Mouse (Mus musculus): ENCODE results near the gene Mboat2. TPM values are rescaled to one million over a fixed set of nuclear protein-coding genes. Genes with fewer than 3 reads are reported as not detected.
A peak's percentile ranks its signal among the peaks of the same experiment; 100 is the strongest.

Mboat2 gene
- polyA plus RNA-seq, 1 experiment from 2014 or later = 16.0 TPM

- DNase-seq (ENCODE audit: low spot score) = no peak
These were observed 93.3 kb downstream of the Mboat2 start for GRCm38 (mm10) chr12:24924003-24924402.

GRCm38 (mm10) chr12:24925276-24925675 is 94.6 kb downstream of the Mboat2 start:
- H3K4me1 ChIP-seq (replicated peaks; ENCODE audit: control insufficient read depth, insufficient read depth, low read length) = peaks cover 3% of the 10 kb centered on the region; the same call in 1 of the 2 replicates
- ATAC-seq (replicated peaks; ENCODE audit: low FRiP score) = no peak
- H3K4me2 ChIP-seq = no peak overlapping the region
- H3K4me3 ChIP-seq (ENCODE audit: low read depth, low read length) = no peak overlapping the region
- 83% methylated on average over 5 of the region's 5 CpGs for WGBS
- H3K36me3 ChIP-seq (ENCODE audit: control insufficient read depth, insufficient read depth, low read length) = no peaks in the 10 kb centered on the region
- no peak for DNase-seq (ENCODE audit: low spot score)
- H3K9ac ChIP-seq (ENCODE audit: low read depth, low read length) = no peak overlapping the region
- H3K9me3 ChIP-seq (ENCODE audit: control insufficient read depth, low read length) = no peaks in the 10 kb centered on the region
- H3K27me3 ChIP-seq (replicated peaks; ENCODE audit: control insufficient read depth, insufficient read depth, low read length) = no peaks in the 10 kb centered on the region
- no peak overlapping the region for H3K27ac ChIP-seq (ENCODE audit: low read depth, low read length)

More at GRCm38 (mm10) chr12:24924003-24924402, 93.3 kb downstream of the Mboat2 start:
- Histone ChIP-seq H3K4me1 (replicated peaks; ENCODE audit: control insufficient read depth, insufficient read depth, low read length) (peaks cover 3% of the 10 kb centered on the region; the same call in 1 of the 2 replicates), H3K27ac (ENCODE audit: low read depth, low read length) (no peak overlapping the region), H3K36me3 (ENCODE audit: control insufficient read depth, insufficient read depth, low read length) (no peaks in the 10 kb centered on the region), H3K9ac (ENCODE audit: low read depth, low read length) (no peak overlapping the region), H3K27me3 (replicated peaks; ENCODE audit: control insufficient read depth, insufficient read depth, low read length) (no peaks in the 10 kb centered on the region), H3K4me2 (no peak overlapping the region), H3K9me3 (ENCODE audit: control insufficient read depth, low read length) (no peaks in the 10 kb centered on the region), H3K4me3 (ENCODE audit: low read depth, low read length) (no peak overlapping the region)
- 50% methylated on average over 4 of the region's 4 CpGs for WGBS
- 0 out of 2 replicates have a peak, but pooled peaks have one; percentile 54 for ATAC-seq (replicated peaks; ENCODE audit: low FRiP score)

DNA sequence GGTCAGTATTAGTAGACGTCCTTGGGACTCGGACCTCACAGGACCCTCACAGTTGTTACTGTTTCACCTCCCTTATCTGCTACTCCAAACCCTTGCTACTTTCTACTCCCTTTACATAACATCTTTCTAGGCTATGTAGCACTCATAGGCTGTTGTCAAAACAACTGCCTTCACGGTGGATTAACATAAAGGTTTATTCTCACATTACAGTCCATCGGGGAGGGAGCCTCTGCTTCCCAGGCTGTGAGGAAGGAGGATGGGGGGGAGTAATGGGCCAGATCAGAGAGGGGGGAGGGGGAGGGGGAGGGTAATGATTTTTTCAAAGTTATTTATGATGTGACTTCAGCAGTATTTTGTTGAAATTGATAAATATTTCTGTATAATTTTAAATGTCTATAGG is 95.0 kb downstream of the Mboat2 start:
- no peak for DNase-seq (ENCODE audit: low spot score)

GRCm38 (mm10) chr12:24928051-24928748 is 97.5 kb downstream of the Mboat2 start:
- no peak overlapping the region for H3K27ac ChIP-seq (ENCODE audit: low read depth, low read length)
- H3K27me3 ChIP-seq (replicated peaks; ENCODE audit: control insufficient read depth, insufficient read depth, low read length) = no peaks in the 10 kb centered on the region
- H3K36me3 ChIP-seq (ENCODE audit: control insufficient read depth, insufficient read depth, low read length) = no peaks in the 10 kb centered on the region; the same call in 1 of the 2 replicates
- no peak for DNase-seq (ENCODE audit: low spot score)
- WGBS = 73% methylated on average over 18 of the region's 18 CpGs
- ATAC-seq (replicated peaks; ENCODE audit: low FRiP score) = no peak
- H3K9ac ChIP-seq (ENCODE audit: low read depth, low read length) = no peak overlapping the region
- no peak overlapping the region for H3K4me2 ChIP-seq
- no peaks in the 10 kb centered on the region for H3K9me3 ChIP-seq (ENCODE audit: control insufficient read depth, low read length)
- no peak overlapping the region for H3K4me3 ChIP-seq (ENCODE audit: low read depth, low read length)
- H3K4me1 ChIP-seq (replicated peaks; ENCODE audit: control insufficient read depth, insufficient read depth, low read length) = peaks cover 13% of the 10 kb centered on the region; the same call in 1 of the 2 replicates

More for the DNA sequence above, 95.0 kb downstream of the Mboat2 start:
- H3K9me3 ChIP-seq (ENCODE audit: control insufficient read depth, low read length) = no peaks in the 10 kb centered on the region
- no peak overlapping the region for H3K4me2 ChIP-seq
- H3K4me1 ChIP-seq (replicated peaks; ENCODE audit: control insufficient read depth, insufficient read depth, low read length) = peaks cover 7% of the 10 kb centered on the region; the same call in 1 of the 2 replicates
- H3K4me3 ChIP-seq (ENCODE audit: low read depth, low read length) = no peak overlapping the region
- ATAC-seq (replicated peaks; ENCODE audit: low FRiP score) = no peak
- no peaks in the 10 kb centered on the region for H3K27me3 ChIP-seq (replicated peaks; ENCODE audit: control insufficient read depth, insufficient read depth, low read length)
- no peak overlapping the region for H3K9ac ChIP-seq (ENCODE audit: low read depth, low read length)
- 66% methylated on average over 4 of the region's 4 CpGs for whole genome bisulfite sequencing
- no peaks in the 10 kb centered on the region for H3K36me3 ChIP-seq (ENCODE audit: control insufficient read depth, insufficient read depth, low read length)
- H3K27ac ChIP-seq (ENCODE audit: low read depth, low read length) = no peak overlapping the region

GRCm38 (mm10) chr12:24929043-24929442 is 98.4 kb downstream of the Mboat2 start:
- DNase-seq (ENCODE audit: low spot score) (no peak), ATAC-seq (replicated peaks; ENCODE audit: low FRiP score) (no peak)
- no peak overlapping the region for H3K4me2 ChIP-seq
- peaks cover 10% of the 10 kb centered on the region; the same call in 1 of the 2 replicates for H3K4me1 ChIP-seq (replicated peaks; ENCODE audit: control insufficient read depth, insufficient read depth, low read length)
- no peaks in the 10 kb centered on the region for H3K27me3 ChIP-seq (replicated peaks; ENCODE audit: control insufficient read depth, insufficient read depth, low read length)
- no peaks in the 10 kb centered on the region; the same call in 1 of the 2 replicates for H3K36me3 ChIP-seq (ENCODE audit: control insufficient read depth, insufficient read depth, low read length)
- no peak overlapping the region for H3K9ac ChIP-seq (ENCODE audit: low read depth, low read length)
- H3K9me3 ChIP-seq (ENCODE audit: control insufficient read depth, low read length) = no peaks in the 10 kb centered on the region
- no peak overlapping the region for H3K27ac ChIP-seq (ENCODE audit: low read depth, low read length)
- no peak overlapping the region for H3K4me3 ChIP-seq (ENCODE audit: low read depth, low read length)
- WGBS = 88% methylated on average over 7 of the region's 7 CpGs

- DNase-seq (ENCODE audit: low spot score) = no peak
- Histone ChIP-seq H3K4me2 (no peak overlapping the region), H3K9ac (ENCODE audit: low read depth, low read length) (no peak overlapping the region), H3K27ac (ENCODE audit: low read depth, low read length) (no peak overlapping the region), H3K4me1 (replicated peaks; ENCODE audit: control insufficient read depth, insufficient read depth, low read length) (peaks cover 10% of the 10 kb centered on the region; the same call in 1 of the 2 replicates), H3K9me3 (ENCODE audit: control insufficient read depth, low read length) (no peaks in the 10 kb centered on the region), H3K27me3 (replicated peaks; ENCODE audit: control insufficient read depth, insufficient read depth, low read length) (no peaks in the 10 kb centered on the region), H3K4me3 (ENCODE audit: low read depth, low read length) (no peak overlapping the region), H3K36me3 (ENCODE audit: control insufficient read depth, insufficient read depth, low read length) (no peaks in the 10 kb centered on the region; the same call in 1 of the 2 replicates)
- peak; percentile 94 for ATAC-seq (replicated peaks; ENCODE audit: low FRiP score)
- 60% methylated on average over 3 of the region's 3 CpGs for WGBS
These were observed 100.1 kb downstream of the Mboat2 start for GRCm38 (mm10) chr12:24930760-24931159.

DNA sequence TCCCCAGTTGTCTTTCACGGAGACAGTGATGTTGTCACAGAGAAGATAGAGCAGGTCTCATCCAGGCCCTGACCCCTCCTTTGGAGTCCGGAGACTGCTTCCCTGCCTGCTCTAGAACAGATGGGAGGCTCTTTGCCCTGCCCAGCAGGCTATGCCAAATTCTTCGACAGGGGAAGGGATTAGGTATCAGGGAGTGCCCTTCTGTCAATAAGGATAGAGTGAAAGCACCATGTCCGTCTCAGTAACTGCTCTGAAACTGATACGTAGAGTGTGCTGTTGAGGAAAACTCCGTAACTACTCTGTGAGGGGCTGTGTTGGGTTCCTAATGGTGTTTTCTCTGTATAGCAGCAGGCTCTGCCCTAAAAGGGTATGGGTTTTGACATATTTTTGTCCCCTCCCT is 101.4 kb downstream of the Mboat2 start:
- H3K9ac ChIP-seq (ENCODE audit: low read depth, low read length) = no peak overlapping the region
- H3K4me3 ChIP-seq (ENCODE audit: low read depth, low read length) = no peak overlapping the region
- no peak for ATAC-seq (replicated peaks; ENCODE audit: low FRiP score)
- no peaks in the 10 kb centered on the region for H3K9me3 ChIP-seq (ENCODE audit: control insufficient read depth, low read length)
- no peaks in the 10 kb centered on the region for H3K27me3 ChIP-seq (replicated peaks; ENCODE audit: control insufficient read depth, insufficient read depth, low read length)
- H3K4me1 ChIP-seq (replicated peaks; ENCODE audit: control insufficient read depth, insufficient read depth, low read length) = peaks cover 14% of the 10 kb centered on the region; the same call in 1 of the 2 replicates
- DNase-seq (ENCODE audit: low spot score) = no peak
- no peak overlapping the region for H3K27ac ChIP-seq (ENCODE audit: low read depth, low read length)
- no peaks in the 10 kb centered on the region; the same call in 1 of the 2 replicates for H3K36me3 ChIP-seq (ENCODE audit: control insufficient read depth, insufficient read depth, low read length)
- WGBS = 70% methylated on average over 6 of the region's 6 CpGs
- H3K4me2 ChIP-seq = no peak overlapping the region

- 86% methylated on average over 1 of the region's 1 CpGs for WGBS
- no peaks in the 10 kb centered on the region; the same call in 1 of the 2 replicates for H3K36me3 ChIP-seq (ENCODE audit: control insufficient read depth, insufficient read depth, low read length)
- ATAC-seq (replicated peaks; ENCODE audit: low FRiP score) = no peak
- no peak overlapping the region for H3K4me2 ChIP-seq
- DNase-seq (ENCODE audit: low spot score) = no peak
- peaks cover 14% of the 10 kb centered on the region; the same call in 1 of the 2 replicates for H3K4me1 ChIP-seq (replicated peaks; ENCODE audit: control insufficient read depth, insufficient read depth, low read length)
- no peaks in the 10 kb centered on the region for H3K9me3 ChIP-seq (ENCODE audit: control insufficient read depth, low read length)
- no peaks in the 10 kb centered on the region for H3K27me3 ChIP-seq (replicated peaks; ENCODE audit: control insufficient read depth, insufficient read depth, low read length)
- no peak overlapping the region for H3K27ac ChIP-seq (ENCODE audit: low read depth, low read length)
- no peak overlapping the region for H3K4me3 ChIP-seq (ENCODE audit: low read depth, low read length)
- H3K9ac ChIP-seq (ENCODE audit: low read depth, low read length) = no peak overlapping the region
These were observed 102.6 kb downstream of the Mboat2 start for GRCm38 (mm10) chr12:24933206-24933775.

Measured in liver, embryonic 11.5 days (tissue).